Mouse (Mus musculus): ENCODE data around the gene Rbak.

GRCm38 (mm10) chr5:143127837-143128236, 52.7 kb downstream of the Rbak start:
- TF ChIP-seq CTCF (IDR thresholded peaks at IDR 0.05; ENCODE audit: control insufficient read depth, insufficient read depth, low read length) (no peak), POLR2A (IDR thresholded peaks at IDR 0.05; ENCODE audit: borderline replicate concordance, control insufficient read depth, low read depth, low read length) (no peak)

Data from bone marrow, adult 2 months (tissue).